Mouse (Mus musculus) thymus, adult 2 months (tissue): ENCODE measurements around the gene Crb3.

ENCODE experiments used
- CTCF ChIP-seq: fragments of 200-500 bp; IDR thresholded peaks from 2 replicates; pipeline ENCODE4 v1.5.1; 2012; ENCODE audit warnings: mild to moderate bottlenecking, control low read depth, low read length, moderate library complexity, borderline replicate concordance; ENCODE audit not compliant: control insufficient read depth, poor library complexity, insufficient read depth; ENCODE audit errors: extremely low read depth
- POLR2A ChIP-seq: fragments of 200-500 bp; IDR thresholded peaks from 2 replicates; pipeline ENCODE4 v1.6.1; 2012; ENCODE audit warnings: mild to moderate bottlenecking, low read length, control low read depth, moderate library complexity; ENCODE audit not compliant: control insufficient read depth, poor library complexity, insufficient read depth; ENCODE audit errors: extremely low read depth

- no peak for TF ChIP-seq CTCF
- no peak for TF ChIP-seq POLR2A
Observed at GRCm38 (mm10) chr17:57108040-57108665, 49.2 kb downstream of the Crb3 start.
